18 mouse cellular contexts compared by ENCODE assay signal in the genomic region with DNA sequence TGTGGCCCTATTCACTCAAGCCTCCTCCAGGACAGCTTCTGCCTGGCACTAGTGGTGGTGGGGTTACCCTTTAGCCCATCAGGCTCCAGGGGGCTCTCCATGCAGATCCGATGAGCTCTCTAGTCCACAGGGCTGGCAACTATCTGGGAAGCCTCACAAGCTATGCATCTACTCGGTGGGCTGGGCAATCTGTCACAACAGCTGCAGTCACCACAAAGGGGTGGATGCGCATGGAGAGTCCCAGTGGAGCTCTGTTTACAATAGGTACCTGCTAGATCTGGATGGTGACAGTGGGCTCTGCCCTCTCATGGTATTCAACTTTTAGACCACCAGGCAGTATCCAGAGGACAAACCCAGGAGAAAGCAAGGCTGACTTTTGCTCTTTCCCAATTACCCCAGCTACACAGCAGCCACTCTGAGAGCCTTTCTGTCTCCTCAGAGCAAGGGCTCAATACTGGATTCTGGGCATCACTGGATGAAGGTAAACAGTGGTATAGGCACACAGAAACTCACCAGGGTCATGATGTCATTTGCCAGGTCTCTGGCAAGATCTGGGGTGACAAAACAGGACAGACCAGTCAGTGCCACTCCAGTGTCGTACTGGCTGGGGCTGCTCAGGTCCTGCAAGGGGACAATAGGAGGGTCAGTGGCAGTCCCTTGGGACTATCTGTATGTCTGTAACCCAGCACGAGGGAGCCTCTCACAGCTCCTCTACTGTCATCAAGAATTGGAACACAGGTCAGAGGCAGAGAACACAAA.
"Had no signal": no experiment of that assay in that cellular context is flagged by ENCODE, and none has a peak within 500 bp of the region (broad histone marks: within the 10 kb centered on the region; RNA-seq: fewer than 3 reads in every experiment).

No protein-coding gene starts in this region.

- H3K27me3 ChIP-seq: liver, embryonic 13.5 days; liver, embryonic 15.5 days; lung, embryonic 15.5 days; megakaryocyte, embryonic 14.5 days; neural tube, embryonic 12.5 days; stomach, embryonic 15.5 days had no signal

- H3K9ac ChIP-seq: liver, embryonic 13.5 days; liver, embryonic 15.5 days; liver, postnatal 0 days; lung, embryonic 15.5 days; neural tube, embryonic 12.5 days; stomach, embryonic 15.5 days had no signal

- H3K4me2 ChIP-seq: liver, embryonic 11.5 days; liver, embryonic 13.5 days; liver, embryonic 15.5 days; lung, embryonic 15.5 days; midbrain, embryonic 11.5 days; neural tube, embryonic 12.5 days; stomach, embryonic 15.5 days had no signal

- H3K4me1 ChIP-seq: lung, embryonic 15.5 days; neural tube, embryonic 12.5 days; stomach, embryonic 15.5 days had no signal

- ATAC-seq: liver, postnatal 0 days; midbrain, embryonic 16.5 days had no signal

- H3K27ac ChIP-seq: liver, embryonic 13.5 days; liver, embryonic 15.5 days; lung, embryonic 15.5 days; macrophage; neural tube, embryonic 12.5 days; stomach, embryonic 15.5 days had no signal

- DNase-seq: liver; liver, embryonic 13.5 days; liver, postnatal 0 days; lung, postnatal 14 days; midbrain, embryonic 14.5 days; right cerebral cortex, postnatal 14 days; thymus, adult 18-20 months; thymus, postnatal 14 days; thymus, postnatal 36 days had no signal

- H3K9me3 ChIP-seq: liver, embryonic 13.5 days; liver, embryonic 15.5 days; lung, embryonic 15.5 days; megakaryocyte, embryonic 14.5 days; neural tube, embryonic 12.5 days; stomach, embryonic 15.5 days had no signal

- H3K4me3 ChIP-seq: liver, embryonic 13.5 days; liver, embryonic 15.5 days; lung, embryonic 15.5 days; megakaryocyte, embryonic 14.5 days; neural tube, embryonic 12.5 days; stomach, embryonic 15.5 days had no signal
